Mouse (Mus musculus) megakaryocyte, adult 5-6 weeks (primary cell): ENCODE data around the gene Fndc9. TPM values are rescaled to one million over a fixed set of nuclear protein-coding genes. Genes with fewer than 3 reads are reported as not detected.

Experiments
- ATAC-seq: 2 replicates; pipeline ENCODE4 v1.8.0; 2016; ENCODE audit warnings: mild to moderate bottlenecking, inconsistent platforms; ENCODE audit not compliant: poor library complexity, severe bottlenecking
- total RNA-seq, 2 experiments: library from RNA; stranded (forward) in 1 of 2; stranded (reverse) in 1 of 2; fragments of 153-499, 151-499 nt in 1 of 2; fragments of 221-1000, 200-1000 nt in 1 of 2; gene quantifications; 2 replicates each; pipeline versions ENCODE4 v1.2.3 to v1.2.4; 2015 to 2017

The Fndc9 gene
- total RNA-seq, 2 experiments from 2014 or later, result not detected

GRCm38 (mm10) chr11:46232803-46233202 is 2.5 kb upstream of the Fndc9 start:
- no peak for ATAC-seq

GRCm38 (mm10) chr11:46233966-46234365 is 1.4 kb upstream of the Fndc9 start:
- no peak for ATAC-seq

- ATAC-seq, result no peak
These were observed 1.6 kb downstream of the Fndc9 start for GRCm38 (mm10) chr11:46236976-46237375.

GRCm38 (mm10) chr11:46241150-46241673 is 5.9 kb downstream of the Fndc9 start:
- ATAC-seq, result no peak

- no peak for ATAC-seq
These were observed 6.7 kb downstream of the Fndc9 start for GRCm38 (mm10) chr11:46241985-46242384.

- ATAC-seq, result no peak
These were observed 9.6 kb downstream of the Fndc9 start for GRCm38 (mm10) chr11:46244731-46245604.

- no peak for ATAC-seq
These were observed 10.6 kb downstream of the Fndc9 start for GRCm38 (mm10) chr11:46245926-46246325.

GRCm38 (mm10) chr11:46246393-46246792 is 11.1 kb downstream of the Fndc9 start:
- ATAC-seq, result no peak

- ATAC-seq, result no peak
These were observed 13.0 kb downstream of the Fndc9 start for GRCm38 (mm10) chr11:46248352-46248751.

GRCm38 (mm10) chr11:46251994-46252393 is 16.7 kb downstream of the Fndc9 start:
- peak; percentile 87 for ATAC-seq

GRCm38 (mm10) chr11:46255291-46255690 is 20.0 kb downstream of the Fndc9 start:
- ATAC-seq, result no peak

GRCm38 (mm10) chr11:46258207-46258606 is 22.9 kb downstream of the Fndc9 start:
- no peak for ATAC-seq

GRCm38 (mm10) chr11:46258749-46259148 is 23.4 kb downstream of the Fndc9 start:
- no peak for ATAC-seq

- ATAC-seq, result no peak
These were observed 27.5 kb downstream of the Fndc9 start for GRCm38 (mm10) chr11:46262854-46263253.

- no peak for ATAC-seq
These were observed 28.0 kb downstream of the Fndc9 start for GRCm38 (mm10) chr11:46263291-46263690.

GRCm38 (mm10) chr11:46264584-46264983 is 29.3 kb downstream of the Fndc9 start:
- ATAC-seq, result no peak

GRCm38 (mm10) chr11:46265031-46265786 is 29.9 kb downstream of the Fndc9 start:
- ATAC-seq, result peak; percentile 49

- ATAC-seq, result peak; percentile 69
These were observed 33.7 kb downstream of the Fndc9 start for GRCm38 (mm10) chr11:46268991-46269390.

- ATAC-seq, result no peak
These were observed 34.1 kb downstream of the Fndc9 start for GRCm38 (mm10) chr11:46269391-46269790.

GRCm38 (mm10) chr11:46269893-46270292 is 34.6 kb downstream of the Fndc9 start:
- no peak for ATAC-seq

GRCm38 (mm10) chr11:46272058-46272681 is 36.8 kb downstream of the Fndc9 start:
- no peak for ATAC-seq
